Mouse (Mus musculus): ENCODE data around the gene Mcm3ap. TPM values are rescaled to one million over a fixed set of nuclear protein-coding genes. Genes with fewer than 3 reads are reported as not detected.

Gene Mcm3ap
- polyA plus RNA-seq, 1 experiment from 2014 or later, result 60.4 TPM

GRCm38 (mm10) chr10:76548218-76548617, 79.5 kb downstream of the Mcm3ap start:
- H3K27me3 ChIP-seq (replicated peaks), result no peaks in the 10 kb centered on the region
- no peak for ATAC-seq (ENCODE audit: low FRiP score)
- peaks cover 98% of the 10 kb centered on the region for H3K36me3 ChIP-seq
- H3K4me2 ChIP-seq, result no peak overlapping the region
- H3K27ac ChIP-seq (replicated peaks), result no peak overlapping the region
- no peaks in the 10 kb centered on the region for H3K4me1 ChIP-seq
- H3K4me3 ChIP-seq (replicated peaks), result no peak overlapping the region
- 95% methylated on average over 8 of the region's 8 CpGs for WGBS
- no peak overlapping the region for H3K9ac ChIP-seq (replicated peaks)
- H3K9me3 ChIP-seq (replicated peaks), result no peaks in the 10 kb centered on the region

GRCm38 (mm10) chr10:76550458-76550857, 81.7 kb downstream of the Mcm3ap start:
- no peak overlapping the region for H3K4me2 ChIP-seq
- no peak overlapping the region for H3K27ac ChIP-seq (replicated peaks)
- ATAC-seq (ENCODE audit: low FRiP score), result no peak
- no peaks in the 10 kb centered on the region for H3K4me1 ChIP-seq
- no peaks in the 10 kb centered on the region for H3K9me3 ChIP-seq (replicated peaks)
- 92% methylated on average over 5 of the region's 5 CpGs for WGBS
- H3K36me3 ChIP-seq, result peaks cover 94% of the 10 kb centered on the region
- no peak overlapping the region for H3K9ac ChIP-seq (replicated peaks)
- H3K4me3 ChIP-seq (replicated peaks), result no peak overlapping the region
- H3K27me3 ChIP-seq (replicated peaks), result no peaks in the 10 kb centered on the region

- no peak overlapping the region for H3K4me3 ChIP-seq (replicated peaks)
- H3K9ac ChIP-seq (replicated peaks), result no peak overlapping the region
- no peaks in the 10 kb centered on the region for H3K27me3 ChIP-seq (replicated peaks)
- H3K36me3 ChIP-seq, result peaks cover 87% of the 10 kb centered on the region
- H3K9me3 ChIP-seq (replicated peaks), result no peaks in the 10 kb centered on the region
- no peak for ATAC-seq (ENCODE audit: low FRiP score)
- WGBS, result 74% methylated on average over 3 of the region's 3 CpGs
- H3K27ac ChIP-seq (replicated peaks), result no peak overlapping the region
- no peak overlapping the region for H3K4me2 ChIP-seq
- H3K4me1 ChIP-seq, result no peaks in the 10 kb centered on the region
Observed at GRCm38 (mm10) chr10:76551556-76551955, 82.8 kb downstream of the Mcm3ap start.

GRCm38 (mm10) chr10:76554061-76554460, 85.3 kb downstream of the Mcm3ap start:
- Histone ChIP-seq H3K36me3 (peaks cover 66% of the 10 kb centered on the region), H3K4me2 (no peak overlapping the region), H3K4me1 (no peaks in the 10 kb centered on the region), H3K27me3 (replicated peaks) (no peaks in the 10 kb centered on the region), H3K27ac (replicated peaks) (no peak overlapping the region), H3K4me3 (replicated peaks) (no peak overlapping the region), H3K9me3 (replicated peaks) (no peaks in the 10 kb centered on the region), H3K9ac (replicated peaks) (no peak overlapping the region)
- no peak for ATAC-seq (ENCODE audit: low FRiP score)
- WGBS, result 86% methylated on average over 5 of the region's 5 CpGs

- H3K9ac ChIP-seq (replicated peaks), result no peak within 1 kb of the TSS
- H3K4me3 ChIP-seq (replicated peaks), result no peak within 1 kb of the TSS
- no peaks in the 10 kb centered on the region for H3K4me1 ChIP-seq
- H3K27ac ChIP-seq (replicated peaks), result no peak within 1 kb of the TSS
- no peak for ATAC-seq (ENCODE audit: low FRiP score)
- H3K9me3 ChIP-seq (replicated peaks), result no peaks in the 10 kb centered on the region
- no peaks in the 10 kb centered on the region for H3K36me3 ChIP-seq
- no peak within 1 kb of the TSS for H3K4me2 ChIP-seq
- 88% methylated on average over 10 of the region's 10 CpGs for WGBS
- no peaks in the 10 kb centered on the region for H3K27me3 ChIP-seq (replicated peaks)
Observed at GRCm38 (mm10) chr10:76561972-76562371, 93.2 kb downstream of the Mcm3ap start, which contains the start of gene Spatc1l. Gene Spatc1l (plus strand): TSS chr10:76562272.

Other genes with a start within 250 kb of the Mcm3ap start
- 262 and 302 TPM in 2 replicates for gene Prmt2, start 231.1 kb upstream of the Mcm3ap start, polyA plus RNA-seq (2015; fragmentation: Nextera tagmentation; extraction: Ambion mirVana)
- gene S100b, start 215.1 kb upstream of the Mcm3ap start, polyA plus RNA-seq (2015; fragmentation: Nextera tagmentation; extraction: Ambion mirVana), result 5.4 and 7.4 TPM in 2 replicates
- gene Dip2a, start 123.6 kb upstream of the Mcm3ap start, polyA plus RNA-seq (2015; fragmentation: Nextera tagmentation; extraction: Ambion mirVana), result 16.8 and 19.7 TPM in 2 replicates
- not detected in 2 replicates for gene AC141477.1, start 28.5 kb upstream of the Mcm3ap start, polyA plus RNA-seq (2015; fragmentation: Nextera tagmentation; extraction: Ambion mirVana)
- 5.9 and 7.2 TPM in 2 replicates for gene Pcnt, start 26.1 kb upstream of the Mcm3ap start, polyA plus RNA-seq (2015; fragmentation: Nextera tagmentation; extraction: Ambion mirVana)
- gene 2610028H24Rik, start 19.8 kb upstream of the Mcm3ap start, polyA plus RNA-seq (2015; fragmentation: Nextera tagmentation; extraction: Ambion mirVana), result not detected in 2 replicates
- gene Ybey, start 187 bp downstream of the Mcm3ap start, polyA plus RNA-seq (2015; fragmentation: Nextera tagmentation; extraction: Ambion mirVana), result 6.1 and 6.8 TPM in 2 replicates
- 36.7 and 45.0 TPM in 2 replicates for gene Lss, start 62.7 kb downstream of the Mcm3ap start, polyA plus RNA-seq (2015; fragmentation: Nextera tagmentation; extraction: Ambion mirVana)
- not detected in 2 replicates for gene Spatc1l, start 93.3 kb downstream of the Mcm3ap start, polyA plus RNA-seq (2015; fragmentation: Nextera tagmentation; extraction: Ambion mirVana)
- 0.18 and 0.46 TPM in 2 replicates for gene Ftcd, start 106.7 kb downstream of the Mcm3ap start, polyA plus RNA-seq (2015; fragmentation: Nextera tagmentation; extraction: Ambion mirVana)
- gene Col6a2, start 154.7 kb downstream of the Mcm3ap start, polyA plus RNA-seq (2015; fragmentation: Nextera tagmentation; extraction: Ambion mirVana), result 28.5 and 54.7 TPM in 2 replicates